13 mouse cellular contexts compared by ENCODE assay signal in genomic region chr8:72833112-72833511, GRCm38 (mm10).
DNase-seq lines count a peak whose midpoint lies in the region; ATAC-seq and TF ChIP-seq lines count a peak whose summit lies in the region.
"Had no signal": no experiment of that assay in that cellular context is flagged by ENCODE, and none has a peak within 500 bp of the region (broad histone marks: within the 10 kb centered on the region; RNA-seq: fewer than 3 reads in every experiment).

No protein-coding gene starts in this region.

- no peaks in the 10 kb centered on the region for H3K4me1 ChIP-seq in heart, adult 2 months (ENCODE audit: control insufficient read depth, insufficient read depth, low read length)
- no peaks in the 10 kb centered on the region for H3K4me1 ChIP-seq in midbrain, postnatal 0 days (ENCODE audit: insufficient read depth, low read length)
- H3K4me1 ChIP-seq in midbrain, embryonic 10.5 days = no peaks in the 10 kb centered on the region
- H3K4me1 ChIP-seq: hindbrain, embryonic 15.5 days; liver, embryonic 13.5 days; midbrain, embryonic 12.5 days; neural tube, embryonic 13.5 days had no signal

- no peaks in the 10 kb centered on the region for H3K79me2 ChIP-seq in heart, adult 2 months (replicated peaks; ENCODE audit: control insufficient read depth, insufficient read depth, low read length)

- no peak overlapping the region for H3K4me3 ChIP-seq in heart, adult 2 months
- H3K4me3 ChIP-seq in midbrain, postnatal 0 days (ENCODE audit: low read depth, low read length) = no peak overlapping the region
- no peak overlapping the region for H3K4me3 ChIP-seq in midbrain, embryonic 10.5 days
- H3K4me3 ChIP-seq: hindbrain, embryonic 15.5 days; liver, embryonic 13.5 days; midbrain, embryonic 12.5 days; neural tube, embryonic 13.5 days had no signal

- no peak overlapping the region for H3K4me2 ChIP-seq in midbrain, postnatal 0 days (ENCODE audit: low read depth, low read length, poor library complexity, severe bottlenecking)
- H3K4me2 ChIP-seq: hindbrain, embryonic 15.5 days; liver, embryonic 13.5 days; midbrain, embryonic 12.5 days; neural tube, embryonic 13.5 days had no signal

- DNase-seq in heart, adult 2 months = no peak
- DNase-seq in heart, postnatal 14 days = no peak
- no peak for DNase-seq in midbrain, postnatal 0 days (ENCODE audit: low spot score)
- DNase-seq in midbrain, embryonic 10.5 days (ENCODE audit: low spot score) = no peak
- no peak for DNase-seq in layer of hippocampus, adult 9-11 months
- DNase-seq: kidney, postnatal 25 days; liver, embryonic 13.5 days; thymus, postnatal 14 days had no signal

- TF ChIP-seq POLR2A in heart, adult 2 months (IDR thresholded peaks at IDR 0.05; ENCODE audit: insufficient read depth, low read depth, low read length) = no peak

- H3K9ac ChIP-seq in heart, adult 2 months (ENCODE audit: low read depth, low read length) = no peak overlapping the region
- H3K9ac ChIP-seq in midbrain, postnatal 0 days (replicated peaks; ENCODE audit: low read length, poor library complexity, severe bottlenecking) = no peak overlapping the region
- H3K9ac ChIP-seq: hindbrain, embryonic 15.5 days; liver, embryonic 13.5 days; midbrain, embryonic 12.5 days; neural tube, embryonic 13.5 days had no signal

- no peak for ATAC-seq in midbrain, postnatal 0 days (ENCODE audit: low FRiP score)
- peak; percentile 72; the same call in 1 of the 2 replicates for ATAC-seq in common myeloid progenitor, adult 5-6 weeks (replicated peaks; ENCODE audit: low read depth, poor library complexity, severe bottlenecking)
- no peak for ATAC-seq in frontal cortex, adult (ENCODE audit: low TSS enrichment)

- H3K9me3 ChIP-seq in midbrain, postnatal 0 days (ENCODE audit: low read length) = no peaks in the 10 kb centered on the region
- no peaks in the 10 kb centered on the region for H3K9me3 ChIP-seq in midbrain, embryonic 10.5 days (replicated peaks)
- H3K9me3 ChIP-seq: hindbrain, embryonic 15.5 days; liver, embryonic 13.5 days; midbrain, embryonic 12.5 days; neural tube, embryonic 13.5 days had no signal

- no peaks in the 10 kb centered on the region for H3K36me3 ChIP-seq in heart, adult 2 months (ENCODE audit: control insufficient read depth, insufficient read depth, low read length)
- peaks cover 26% of the 10 kb centered on the region for H3K36me3 ChIP-seq in midbrain, postnatal 0 days (ENCODE audit: insufficient read depth, low read length)
- peaks cover 9% of the 10 kb centered on the region; the same call in 1 of the 2 replicates for H3K36me3 ChIP-seq in midbrain, embryonic 10.5 days
- H3K36me3 ChIP-seq: liver, embryonic 13.5 days had no signal

- no peaks in the 10 kb centered on the region for H3K27me3 ChIP-seq in heart, adult 2 months (ENCODE audit: control insufficient read depth, insufficient read depth, low read length)
- H3K27me3 ChIP-seq in midbrain, postnatal 0 days (ENCODE audit: insufficient read depth, low read length) = no peaks in the 10 kb centered on the region
- no peaks in the 10 kb centered on the region for H3K27me3 ChIP-seq in midbrain, embryonic 10.5 days (ENCODE audit: low read depth, poor library complexity, severe bottlenecking)
- H3K27me3 ChIP-seq: hindbrain, embryonic 15.5 days; liver, embryonic 13.5 days; midbrain, embryonic 12.5 days; neural tube, embryonic 13.5 days had no signal

- TF ChIP-seq CTCF in heart, adult 2 months (IDR thresholded peaks at IDR 0.05) = peak; percentile 13; the same call in 1 of the 2 replicates
- peak; percentile 24; the same call in 1 of the 2 replicates for TF ChIP-seq CTCF in midbrain, postnatal 0 days (IDR thresholded peaks at IDR 0.05)

- no peak for TF ChIP-seq EP300 in heart, adult 2 months (IDR thresholded peaks at IDR 0.05; ENCODE audit: insufficient read depth, low read depth, low read length)

- 87% methylated on average over 2 of the region's 2 CpGs for WGBS in heart, adult 2 months
- 82% methylated on average over 2 of the region's 2 CpGs for WGBS in midbrain, postnatal 0 days
- WGBS in midbrain, embryonic 10.5 days = 86% methylated on average over 2 of the region's 2 CpGs

- intact Hi-C loops in heart, adult 2 months (cut with DNase I) = no loop called here
- intact Hi-C loops in heart, postnatal 14 days (cut with DNase I) = no loop called here

- H3K27ac ChIP-seq in heart, adult 2 months = no peak overlapping the region
- no peak overlapping the region for H3K27ac ChIP-seq in midbrain, postnatal 0 days (ENCODE audit: low read depth, low read length)
- no peak overlapping the region for H3K27ac ChIP-seq in midbrain, embryonic 10.5 days (replicated peaks)
- H3K27ac ChIP-seq: hindbrain, embryonic 15.5 days; liver, embryonic 13.5 days; midbrain, embryonic 12.5 days; neural tube, embryonic 13.5 days had no signal
